Comparison of ENCODE assay signal across 9 mouse cellular contexts in genomic region chr1:45021234-45021633, GRCm38 (mm10).
DNase-seq lines count a peak whose midpoint lies in the region; ATAC-seq lines count a peak whose summit lies in the region.
"Had no signal": no experiment of that assay in that cellular context is flagged by ENCODE, and none has a peak within 500 bp of the region (broad histone marks: within the 10 kb centered on the region; RNA-seq: fewer than 3 reads in every experiment).

No protein-coding gene starts in this region.

- peak; percentile 21 for DNase-seq in layer of hippocampus, adult 9-11 months
- no peak for DNase-seq in layer of hippocampus, adult 11-12 months (ENCODE audit: low spot score)
- DNase-seq in embryo, embryonic 9.5 days (ENCODE audit: extremely low spot score), result peak; percentile 12
- DNase-seq in gastrocnemius, postnatal 25 days, result peak; percentile 12
- peak; percentile 66 for DNase-seq in skeletal muscle tissue, adult 2 months (ENCODE audit: low read depth, low spot score)
- no peak for DNase-seq in lung, postnatal 4 days
- DNase-seq: liver, postnatal 0 days; right cerebral cortex, postnatal 4 days had no signal

- ATAC-seq in CD4-positive, CD25-positive, alpha-beta regulatory T cell, adult 4 months, result no peak
- ATAC-seq: liver, postnatal 0 days had no signal

Comparison
In these comparisons a context has a peak if more than half of its experiments do, and no peak if none do; other contexts are left out.
1. DNase-seq: peak in layer of hippocampus, adult 9-11 months (single experiment), embryo, embryonic 9.5 days (single experiment), gastrocnemius, postnatal 25 days (single experiment) and skeletal muscle tissue, adult 2 months (single experiment); none in layer of hippocampus, adult 11-12 months (single experiment) and lung, postnatal 4 days (0 of 2).